Mouse (Mus musculus) forebrain, embryonic 13.5 days (tissue): Measurements from ENCODE around the gene Pck2. TPM values are rescaled to one million over a fixed set of nuclear protein-coding genes. Genes with fewer than 3 reads are reported as not detected.

Source experiments
- ATAC-seq: fragments of 200-750 bp; cut with Nextera tagmentation; 2 replicates; pipeline ENCODE4 v1.8.0; 2017
- H3K27ac ChIP-seq: fragments of 300-500 bp; sonication (generic); 2 replicates; pipeline ENCODE4 v1.5.1; 2015; ENCODE audit warnings: inconsistent platforms, mild to moderate bottlenecking, moderate library complexity
- H3K27me3 ChIP-seq: fragments of 300-500 bp; sonication (generic); 2 replicates; pipeline ENCODE4 v1.6.1; 2015; ENCODE audit warnings: mild to moderate bottlenecking, inconsistent platforms
- H3K36me3 ChIP-seq: fragments of 300-500 bp; sonication (generic); 2 replicates; pipeline ENCODE4 v1.6.1; 2015; ENCODE audit warnings: mild to moderate bottlenecking, inconsistent platforms; ENCODE audit not compliant: poor library complexity, severe bottlenecking
- H3K4me1 ChIP-seq: fragments of 300-500 bp; sonication (generic); 2 replicates; pipeline ENCODE4 v1.6.1; 2015; ENCODE audit warnings: inconsistent platforms
- H3K4me2 ChIP-seq: fragments of 300-500 bp; sonication (generic); 2 replicates; pipeline ENCODE4 v1.6.1; 2015; ENCODE audit warnings: inconsistent platforms, mild to moderate bottlenecking, moderate library complexity
- H3K4me3 ChIP-seq: fragments of 300-500 bp; sonication (generic); 2 replicates; pipeline ENCODE4 v1.5.1; 2015; ENCODE audit warnings: mild to moderate bottlenecking, inconsistent platforms
- H3K9ac ChIP-seq: fragments of 300-500 bp; sonication (generic); 2 replicates; pipeline ENCODE4 v1.6.1; 2015; ENCODE audit warnings: mild to moderate bottlenecking, inconsistent platforms
- H3K9me3 ChIP-seq: fragments of 300-500 bp; sonication (generic); replicated peaks from 2 replicates; pipeline ENCODE4 v1.6.1; 2016; ENCODE audit warnings: inconsistent platforms
- WGBS: fragments of 180-500 bp; shearing (Covaris S2); methylation state at CpG from one replicate; pipeline ENCODE4 v1.1.7; 2015; 5-methylcytosine and 5-hydroxymethylcytosine counted together
- polyA plus RNA-seq: library from polyadenylated mRNA; unstranded; fragments of >200 nt; fragmentation: Nextera tagmentation; extraction: Ambion mirVana; gene quantifications from 2 replicates; pipeline ENCODE4 v1.2.1, GENCODE M21; 2015

The Pck2 gene
- polyA plus RNA-seq, 1 experiment from 2014 or later: 18.1 TPM

DNA sequence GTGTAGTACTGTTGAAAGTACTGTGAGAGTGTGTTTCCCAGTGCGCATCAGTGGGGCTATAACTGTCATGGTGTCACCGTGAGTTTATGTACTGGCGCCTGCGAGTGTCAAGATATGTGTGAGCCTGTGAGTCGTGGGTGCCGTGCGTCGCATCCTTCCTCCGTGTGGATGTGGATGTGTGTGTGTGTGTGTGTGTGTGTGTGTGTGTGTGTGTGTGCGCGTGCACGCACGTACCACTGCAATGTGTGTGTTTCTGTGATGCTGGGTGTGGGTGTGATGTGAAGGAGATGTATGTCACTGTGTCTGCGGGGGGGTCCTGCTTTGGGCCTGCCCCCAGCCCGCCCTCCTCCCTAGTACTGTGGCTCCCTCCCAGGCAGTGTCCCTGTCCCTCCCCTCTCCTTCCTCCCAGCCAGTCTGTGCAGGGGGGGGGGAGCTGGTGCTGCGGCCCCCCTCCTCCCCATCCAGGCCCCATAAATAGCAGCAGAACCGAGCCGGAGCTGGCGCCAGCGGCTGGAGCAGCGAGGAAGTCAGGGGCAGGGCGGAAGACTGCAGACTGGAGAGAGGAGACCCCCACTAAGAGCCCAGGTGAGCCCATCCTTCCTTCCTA, 29.8 kb upstream of the Pck2 start, which contains the start of gene Cpne6:
Gene Cpne6, plus strand, starts transcription at position 321 of the 607 bp plus-strand sequence.
- peaks cover 3% of the 10 kb centered on the region; the same call in 1 of the 2 replicates for H3K27me3 ChIP-seq
- no peaks in the 10 kb centered on the region for H3K9me3 ChIP-seq
- ATAC-seq: peak; percentile 34; the same call in 1 of the 2 replicates
- H3K9ac ChIP-seq: 0 out of 2 replicates have a peak within 1 kb of the TSS, but pooled peaks have one; percentile 5
- 81% methylated on average over 19 of the region's 22 CpGs for WGBS
- H3K4me1 ChIP-seq: peaks cover 6% of the 10 kb centered on the region
- H3K4me3 ChIP-seq: no peak within 1 kb of the TSS
- H3K36me3 ChIP-seq: peaks cover 21% of the 10 kb centered on the region; the same call in 1 of the 2 replicates
- H3K27ac ChIP-seq: no peak within 1 kb of the TSS
- no peak within 1 kb of the TSS for H3K4me2 ChIP-seq

DNA sequence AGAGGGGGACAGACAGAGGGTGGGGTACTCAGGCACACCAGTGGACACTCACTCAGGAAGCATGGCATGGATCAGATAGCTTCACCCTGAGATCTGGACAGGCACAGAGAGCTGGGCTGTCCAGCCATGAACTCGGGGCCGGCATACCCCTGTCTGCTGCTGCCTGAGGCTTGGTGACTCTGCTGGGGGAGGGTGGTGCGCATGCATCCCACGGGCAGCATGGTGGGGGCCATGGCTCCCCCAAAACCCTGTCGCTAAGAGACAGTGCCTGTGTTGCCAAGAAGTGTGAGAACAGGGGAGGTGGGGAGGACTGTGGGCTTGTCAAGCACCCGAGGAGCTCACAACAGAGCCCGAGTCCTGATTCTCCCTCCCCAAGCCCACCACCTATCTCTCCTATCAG, 29.0 kb upstream of the Pck2 start:
- no peaks in the 10 kb centered on the region for H3K9me3 ChIP-seq
- no peak overlapping the region for H3K4me3 ChIP-seq
- 60% methylated on average over 7 of the region's 7 CpGs for WGBS
- peaks cover 3% of the 10 kb centered on the region; the same call in 1 of the 2 replicates for H3K27me3 ChIP-seq
- H3K9ac ChIP-seq: no peak overlapping the region
- no peak overlapping the region for H3K4me2 ChIP-seq
- peaks cover 6% of the 10 kb centered on the region for H3K4me1 ChIP-seq
- peaks cover 13% of the 10 kb centered on the region; the same call in 1 of the 2 replicates for H3K36me3 ChIP-seq
- ATAC-seq: 0 out of 2 replicates have a peak, but pooled peaks have one; percentile 31
- no peak overlapping the region for H3K27ac ChIP-seq

DNA sequence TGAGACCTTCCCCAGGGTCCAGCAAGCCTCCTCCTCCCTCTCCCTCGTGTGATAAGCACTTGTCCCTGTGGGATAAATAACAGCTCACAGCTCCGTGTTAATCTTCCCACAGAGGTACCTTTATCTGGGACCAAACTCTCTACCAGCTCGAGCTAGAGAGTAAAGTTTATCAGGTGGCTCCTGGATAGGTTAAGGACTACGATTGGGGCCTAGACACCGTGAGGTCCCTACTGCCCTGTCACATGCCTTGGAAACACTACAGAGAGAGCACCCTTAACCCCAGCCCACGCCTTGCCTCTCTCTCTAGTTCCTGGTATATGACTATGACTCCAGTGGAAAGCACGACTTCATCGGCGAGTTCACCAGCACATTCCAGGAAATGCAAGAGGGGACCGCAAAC, 26.1 kb upstream of the Pck2 start:
- no peak for ATAC-seq
- H3K4me2 ChIP-seq: no peak overlapping the region
- H3K4me3 ChIP-seq: no peak overlapping the region
- no peak overlapping the region for H3K9ac ChIP-seq
- H3K27me3 ChIP-seq: peaks cover 3% of the 10 kb centered on the region; the same call in 1 of the 2 replicates
- WGBS: 74% methylated on average over 10 of the region's 10 CpGs
- H3K27ac ChIP-seq: no peak overlapping the region
- H3K9me3 ChIP-seq: no peaks in the 10 kb centered on the region
- peaks cover 6% of the 10 kb centered on the region for H3K4me1 ChIP-seq
- H3K36me3 ChIP-seq: no peaks in the 10 kb centered on the region

DNA sequence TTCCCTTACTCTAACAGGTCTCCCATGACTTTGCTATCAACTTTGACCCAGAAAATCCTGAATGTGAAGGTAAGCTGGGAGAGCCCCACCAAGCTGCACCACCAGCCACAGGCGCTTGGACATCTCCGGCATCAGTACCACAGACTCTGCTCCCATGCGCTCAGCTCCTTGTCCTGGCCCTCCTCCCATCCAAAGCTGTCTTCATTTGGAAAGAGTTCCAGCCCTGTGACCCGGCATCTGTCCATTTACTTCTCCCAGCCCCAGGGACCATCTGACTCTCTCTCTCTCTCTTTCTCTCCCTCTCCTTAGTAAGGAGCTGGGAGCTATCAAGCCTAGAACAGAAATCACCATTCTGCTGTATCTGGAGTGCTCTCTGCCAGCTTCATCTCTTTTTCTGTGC, 24.2 kb upstream of the Pck2 start:
- Histone ChIP-seq H3K27me3 (peaks cover 3% of the 10 kb centered on the region; the same call in 1 of the 2 replicates), H3K4me1 (peaks cover 11% of the 10 kb centered on the region), H3K9me3 (no peaks in the 10 kb centered on the region), H3K4me3 (no peak overlapping the region), H3K36me3 (no peaks in the 10 kb centered on the region), H3K27ac (no peak overlapping the region), H3K9ac (no peak overlapping the region), H3K4me2 (no peak overlapping the region)
- WGBS: 90% methylated on average over 4 of the region's 4 CpGs
- no peak for ATAC-seq

DNA sequence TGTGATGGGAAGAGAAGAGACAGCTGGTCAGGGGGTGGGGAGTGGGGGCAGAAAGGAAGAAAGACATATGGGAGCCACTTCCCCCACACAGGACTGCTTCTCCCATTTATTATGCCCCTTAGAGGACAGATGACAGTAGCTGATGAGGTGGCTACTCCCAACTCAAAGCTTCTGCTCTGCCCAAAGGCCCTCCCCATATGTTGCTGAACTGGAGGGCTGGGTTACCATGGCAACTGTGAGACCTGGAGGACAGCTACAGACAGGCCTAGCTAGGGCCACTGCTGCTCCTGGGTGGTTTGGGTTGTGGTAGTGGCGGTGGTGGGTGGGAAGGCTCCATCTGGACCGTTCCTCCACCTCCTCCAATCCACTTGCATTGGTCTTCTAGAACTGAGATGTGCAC, 21.2 kb upstream of the Pck2 start:
- H3K9me3 ChIP-seq: no peaks in the 10 kb centered on the region
- no peak overlapping the region for H3K4me2 ChIP-seq
- H3K36me3 ChIP-seq: no peaks in the 10 kb centered on the region
- H3K4me1 ChIP-seq: peaks cover 10% of the 10 kb centered on the region; the same call in 1 of the 2 replicates
- no peak overlapping the region for H3K4me3 ChIP-seq
- no peak overlapping the region for H3K9ac ChIP-seq
- 42% methylated on average over 2 of the region's 2 CpGs for WGBS
- no peak overlapping the region for H3K27ac ChIP-seq
- peak; percentile 57 for ATAC-seq
- peaks cover 15% of the 10 kb centered on the region for H3K27me3 ChIP-seq

DNA sequence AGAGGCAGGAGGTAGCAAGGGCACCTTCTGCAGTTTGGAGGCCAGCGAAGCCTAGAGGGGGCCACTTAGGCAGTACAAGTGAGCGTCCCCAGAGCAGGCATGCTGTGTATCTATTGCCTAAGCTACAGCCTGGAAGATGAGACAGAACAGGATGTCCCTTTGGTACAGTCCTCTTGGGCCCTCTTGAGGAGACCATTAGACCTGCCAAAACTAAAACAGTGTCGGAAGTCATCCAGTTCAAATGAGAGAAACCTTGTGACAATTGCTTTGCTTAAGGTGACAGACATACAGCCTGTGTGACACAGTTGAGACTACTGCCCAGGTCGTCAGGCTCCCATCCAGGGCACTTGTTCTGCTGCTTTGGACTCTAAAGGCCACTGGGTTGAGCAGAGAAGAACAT, 20.5 kb upstream of the Pck2 start:
- Histone ChIP-seq H3K36me3 (no peaks in the 10 kb centered on the region), H3K27ac (no peak overlapping the region), H3K9ac (no peak overlapping the region), H3K9me3 (no peaks in the 10 kb centered on the region), H3K4me3 (no peak overlapping the region), H3K4me2 (no peak overlapping the region), H3K4me1 (peaks cover 10% of the 10 kb centered on the region; the same call in 1 of the 2 replicates), H3K27me3 (peaks cover 15% of the 10 kb centered on the region)
- ATAC-seq: no peak
- 62% methylated on average over 4 of the region's 4 CpGs for WGBS

DNA sequence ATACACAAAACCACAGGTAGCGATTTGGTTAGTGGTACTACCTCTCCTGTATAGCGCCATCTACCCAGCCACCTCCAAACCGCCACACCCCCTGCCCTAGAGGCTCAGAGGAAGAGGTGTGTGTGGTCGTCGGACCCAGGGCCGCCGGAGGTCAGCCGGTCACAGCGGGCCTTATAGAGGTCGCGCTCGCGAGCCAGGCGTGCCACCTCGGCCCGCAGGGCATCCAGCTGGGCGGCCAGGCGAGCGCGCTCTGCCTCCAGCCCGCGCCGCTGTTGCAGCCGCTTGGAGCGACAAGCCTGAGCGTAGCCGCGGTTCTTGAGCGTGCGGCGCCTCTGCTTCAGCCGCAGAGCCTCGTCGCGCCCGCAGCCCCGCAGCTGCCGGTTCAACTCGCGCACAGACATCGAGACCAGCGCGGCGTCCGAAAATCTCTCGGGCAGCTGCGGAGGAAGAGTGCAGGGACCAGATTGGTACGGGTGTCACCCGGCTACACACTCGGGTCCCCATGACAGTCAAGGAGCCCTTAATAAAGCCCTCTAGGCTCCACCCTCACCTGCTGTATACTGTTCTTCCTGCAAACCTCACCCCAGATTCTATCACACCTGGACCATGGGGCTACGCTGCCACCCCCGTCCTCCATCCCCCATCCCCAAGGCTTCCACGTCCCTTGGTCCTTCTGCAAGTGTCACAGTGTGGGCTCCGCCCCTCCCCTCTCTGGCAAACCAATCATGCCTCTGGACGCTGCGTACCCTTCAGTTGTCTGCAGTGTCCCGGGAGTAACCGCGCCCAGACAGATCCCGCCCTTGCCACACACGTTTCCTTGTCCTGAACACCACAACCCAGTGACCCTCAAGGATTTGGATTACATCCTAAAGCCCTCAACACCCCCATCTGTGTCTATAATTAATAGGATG, 19.4 kb upstream of the Pck2 start:
- H3K36me3 ChIP-seq: no peaks in the 10 kb centered on the region
- ATAC-seq: peak; percentile 80
- H3K4me3 ChIP-seq: peak overlapping the region; percentile 53
- no peaks in the 10 kb centered on the region for H3K9me3 ChIP-seq
- peak overlapping the region; percentile 91 for H3K4me2 ChIP-seq
- peaks cover 10% of the 10 kb centered on the region; the same call in 1 of the 2 replicates for H3K4me1 ChIP-seq
- H3K9ac ChIP-seq: peak overlapping the region; percentile 66
- peaks cover 15% of the 10 kb centered on the region for H3K27me3 ChIP-seq
- under 1% methylated on average over 61 of the region's 61 CpGs for WGBS
- H3K27ac ChIP-seq: peak overlapping the region; percentile 57; the same call in 1 of the 2 replicates

DNA sequence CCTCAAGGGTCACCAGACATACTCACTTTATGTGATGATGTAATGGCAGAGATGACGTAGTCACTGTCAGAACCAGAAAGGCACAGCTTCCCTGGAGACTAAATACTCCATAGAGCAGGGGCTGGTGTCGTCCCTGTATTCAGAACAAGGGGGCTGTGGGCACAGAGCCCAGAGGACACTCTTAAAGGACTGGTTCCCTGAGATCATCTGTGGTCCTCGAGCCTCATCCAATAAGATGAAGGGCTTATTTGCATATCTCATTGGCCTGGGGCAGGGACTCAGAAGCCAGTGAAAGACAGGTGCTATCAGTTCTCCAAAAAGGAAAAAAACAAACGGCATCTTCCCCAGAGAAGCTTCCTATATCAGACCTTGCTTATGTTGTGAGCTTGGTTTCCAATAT, 16.0 kb upstream of the Pck2 start:
- Histone ChIP-seq H3K4me1 (peaks cover 10% of the 10 kb centered on the region; the same call in 1 of the 2 replicates), H3K4me2 (no peak overlapping the region), H3K4me3 (no peak overlapping the region), H3K36me3 (no peaks in the 10 kb centered on the region), H3K9me3 (no peaks in the 10 kb centered on the region), H3K27ac (no peak overlapping the region), H3K27me3 (peaks cover 17% of the 10 kb centered on the region), H3K9ac (no peak overlapping the region)
- ATAC-seq: no peak
- 64% methylated on average over 4 of the region's 4 CpGs for WGBS

DNA sequence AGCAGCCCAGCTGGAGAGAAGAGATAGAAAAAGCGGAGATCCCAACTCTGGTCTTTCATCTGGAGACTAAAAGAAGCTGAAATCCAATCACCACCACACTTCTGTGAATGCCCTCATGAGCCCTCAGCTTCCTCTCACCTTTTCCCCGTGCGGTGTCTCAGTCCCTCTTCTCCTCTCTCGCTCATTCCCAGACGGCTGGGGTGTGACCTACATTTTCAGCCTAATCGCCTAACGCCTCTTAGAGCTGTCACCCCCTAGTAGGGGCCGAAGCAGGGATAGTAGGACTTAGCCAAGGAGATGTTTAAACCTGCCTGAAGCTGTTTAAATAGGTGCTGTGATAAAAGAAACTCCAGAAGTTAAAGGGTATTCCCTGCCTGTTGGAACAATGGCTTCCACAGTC, 15.3 kb upstream of the Pck2 start, which contains the start of gene Nrl:
Gene Nrl, minus strand, starts transcription at position 197 of the 400 bp plus-strand sequence.
- no peaks in the 10 kb centered on the region for H3K36me3 ChIP-seq
- 44% methylated on average over 8 of the region's 8 CpGs for WGBS
- no peak within 1 kb of the TSS for H3K4me3 ChIP-seq
- no peaks in the 10 kb centered on the region for H3K9me3 ChIP-seq
- no peak within 1 kb of the TSS for H3K27ac ChIP-seq
- peaks cover 10% of the 10 kb centered on the region; the same call in 1 of the 2 replicates for H3K4me1 ChIP-seq
- no peak within 1 kb of the TSS for H3K9ac ChIP-seq
- H3K27me3 ChIP-seq: peaks cover 21% of the 10 kb centered on the region
- H3K4me2 ChIP-seq: no peak within 1 kb of the TSS
- no peak for ATAC-seq

DNA sequence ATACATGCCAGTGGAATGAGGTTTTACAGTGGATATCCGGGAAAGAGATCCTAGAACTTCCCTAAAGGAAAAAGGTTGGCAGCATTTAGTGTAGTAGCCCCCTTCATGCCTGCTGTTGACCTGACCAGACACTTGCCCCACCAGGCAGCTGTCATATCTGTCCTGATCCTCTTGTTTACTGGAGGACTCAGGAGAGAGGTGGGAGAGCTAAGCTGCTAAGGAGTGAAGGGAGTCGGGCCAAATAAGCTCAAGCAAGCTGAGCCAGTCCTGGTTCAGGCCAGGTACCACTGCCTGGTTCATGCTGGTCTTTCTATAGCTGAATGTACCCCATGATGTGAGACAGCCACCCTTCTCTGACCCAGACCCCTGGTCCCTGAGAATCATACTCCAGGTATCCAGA, 13.4 kb upstream of the Pck2 start:
- no peak overlapping the region for H3K9ac ChIP-seq
- no peak overlapping the region for H3K4me2 ChIP-seq
- H3K36me3 ChIP-seq: no peaks in the 10 kb centered on the region
- no peaks in the 10 kb centered on the region for H3K9me3 ChIP-seq
- ATAC-seq: no peak
- H3K27me3 ChIP-seq: peaks cover 26% of the 10 kb centered on the region
- H3K27ac ChIP-seq: no peak overlapping the region
- WGBS: 76% methylated on average over 2 of the region's 2 CpGs
- no peaks in the 10 kb centered on the region for H3K4me1 ChIP-seq
- H3K4me3 ChIP-seq: no peak overlapping the region

DNA sequence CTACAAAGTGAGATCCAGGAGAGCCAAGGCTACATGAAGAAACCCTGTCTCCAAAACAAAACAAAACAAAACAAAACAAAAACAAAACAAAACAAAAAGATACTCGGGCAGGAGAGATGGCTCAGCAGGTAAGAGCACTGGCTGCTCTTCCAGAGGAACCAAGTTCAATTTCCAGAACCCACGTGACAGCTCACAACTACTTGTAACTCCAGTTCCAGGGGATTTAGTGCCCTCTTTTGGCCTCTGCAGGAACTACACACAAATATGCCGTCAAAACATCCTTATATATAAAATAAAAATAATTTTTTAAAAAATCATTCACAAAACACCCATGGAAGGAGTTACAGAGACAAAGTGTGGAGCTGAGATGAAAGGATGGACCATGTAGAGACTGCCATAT, 12.1 kb upstream of the Pck2 start:
- ATAC-seq: no peak
- H3K27ac ChIP-seq: no peak overlapping the region
- 19% methylated on average over 3 of the region's 3 CpGs for WGBS
- no peak overlapping the region for H3K4me3 ChIP-seq
- H3K9ac ChIP-seq: no peak overlapping the region
- no peaks in the 10 kb centered on the region for H3K36me3 ChIP-seq
- H3K9me3 ChIP-seq: no peaks in the 10 kb centered on the region
- no peaks in the 10 kb centered on the region for H3K4me1 ChIP-seq
- H3K4me2 ChIP-seq: no peak overlapping the region
- peaks cover 19% of the 10 kb centered on the region; the same call in 1 of the 2 replicates for H3K27me3 ChIP-seq
